Mouse (Mus musculus) C2C12 (cell line): ENCODE measurements at regions not wholly inside any gene's neighbourhood (a gene's known extent, or its start where the extent isn't known, plus 50 kb on each side); places are given as distances from the start of the nearest gene placed in this dataset.

Experiments used
- MYOD1 ChIP-seq: IDR thresholded peaks from one replicate; pipeline ENCODE4 v1.6.1; 2011; ENCODE audit warnings: low read depth; ENCODE audit not compliant: control insufficient read depth, insufficient read length
- USF1 ChIP-seq: IDR thresholded peaks from one replicate; pipeline ENCODE4 v1.6.1; 2011; ENCODE audit warnings: low read depth, mild to moderate bottlenecking, control low read depth, moderate library complexity

- TF ChIP-seq USF1, result no peak
- TF ChIP-seq MYOD1, result no peak
Observed at GRCm38 (mm10) chr15:40017597-40017996, 116.6 kb upstream of the 9330182O14Rik start.
